Mouse (Mus musculus): ENCODE measurements around the gene Mmp20. TPM values are rescaled to one million over a fixed set of nuclear protein-coding genes. Genes with fewer than 3 reads are reported as not detected.

Gene Mmp20
- polyA plus RNA-seq (2014; fragmentation: Illumina TruSeq; extraction: RNeasy Lipid Tissue Mini Kit (QIAGEN cat#74804); ENCODE audit: low read depth, low replicate concordance): not detected

GRCm38 (mm10) chr9:7627931-7628330 is at the start of gene Mmp20:
Gene Mmp20 (plus strand): TSS chr9:7628231.

GRCm38 (mm10) chr9:7691790-7692189 is 63.8 kb downstream of the Mmp20 start, which contains the start of gene Mmp7:
Gene Mmp7 (plus strand): TSS chr9:7692090.

Other genes starting within 250 kb of the Mmp20 start
- not detected for gene Mmp1b, start 240.2 kb upstream of the Mmp20 start, polyA plus RNA-seq (2014; fragmentation: Illumina TruSeq; extraction: RNeasy Lipid Tissue Mini Kit (QIAGEN cat#74804); ENCODE audit: low read depth, low replicate concordance)
- gene Mmp3, start 182.4 kb upstream of the Mmp20 start, polyA plus RNA-seq (2014; fragmentation: Illumina TruSeq; extraction: RNeasy Lipid Tissue Mini Kit (QIAGEN cat#74804); ENCODE audit: low read depth, low replicate concordance): 3.3 TPM
- 3.2 TPM for gene Mmp10, start 125.9 kb upstream of the Mmp20 start, polyA plus RNA-seq (2014; fragmentation: Illumina TruSeq; extraction: RNeasy Lipid Tissue Mini Kit (QIAGEN cat#74804); ENCODE audit: low read depth, low replicate concordance)
- gene Mmp8, start 69.8 kb upstream of the Mmp20 start, polyA plus RNA-seq (2014; fragmentation: Illumina TruSeq; extraction: RNeasy Lipid Tissue Mini Kit (QIAGEN cat#74804); ENCODE audit: low read depth, low replicate concordance): 0.16 TPM
- gene Mmp27, start 56.8 kb upstream of the Mmp20 start, polyA plus RNA-seq (2014; fragmentation: Illumina TruSeq; extraction: RNeasy Lipid Tissue Mini Kit (QIAGEN cat#74804); ENCODE audit: low read depth, low replicate concordance): 0.22 TPM
- gene Mmp7, start 63.9 kb downstream of the Mmp20 start, polyA plus RNA-seq (2014; fragmentation: Illumina TruSeq; extraction: RNeasy Lipid Tissue Mini Kit (QIAGEN cat#74804); ENCODE audit: low read depth, low replicate concordance): 0.57 TPM
- 185 TPM for gene Tmem123, start 135.8 kb downstream of the Mmp20 start, polyA plus RNA-seq (2014; fragmentation: Illumina TruSeq; extraction: RNeasy Lipid Tissue Mini Kit (QIAGEN cat#74804); ENCODE audit: low read depth, low replicate concordance)
- 124 TPM for gene Birc2, start 208.8 kb downstream of the Mmp20 start, polyA plus RNA-seq (2014; fragmentation: Illumina TruSeq; extraction: RNeasy Lipid Tissue Mini Kit (QIAGEN cat#74804); ENCODE audit: low read depth, low replicate concordance)
- 155 TPM for gene Birc3, start 245.0 kb downstream of the Mmp20 start, polyA plus RNA-seq (2014; fragmentation: Illumina TruSeq; extraction: RNeasy Lipid Tissue Mini Kit (QIAGEN cat#74804); ENCODE audit: low read depth, low replicate concordance)

Measured in sigmoid colon, adult 10 weeks (tissue).